Mouse (Mus musculus): ENCODE results near the gene Olfr538. TPM values are rescaled to one million over a fixed set of nuclear protein-coding genes. Genes with fewer than 3 reads are reported as not detected.

The Olfr538 gene
- not detected for polyA plus RNA-seq (2015; fragmentation: Illumina TruSeq; extraction: RNeasy Lipid Tissue Mini Kit (QIAGEN cat#74804); ENCODE audit: insufficient read depth, low replicate concordance)

DNA sequence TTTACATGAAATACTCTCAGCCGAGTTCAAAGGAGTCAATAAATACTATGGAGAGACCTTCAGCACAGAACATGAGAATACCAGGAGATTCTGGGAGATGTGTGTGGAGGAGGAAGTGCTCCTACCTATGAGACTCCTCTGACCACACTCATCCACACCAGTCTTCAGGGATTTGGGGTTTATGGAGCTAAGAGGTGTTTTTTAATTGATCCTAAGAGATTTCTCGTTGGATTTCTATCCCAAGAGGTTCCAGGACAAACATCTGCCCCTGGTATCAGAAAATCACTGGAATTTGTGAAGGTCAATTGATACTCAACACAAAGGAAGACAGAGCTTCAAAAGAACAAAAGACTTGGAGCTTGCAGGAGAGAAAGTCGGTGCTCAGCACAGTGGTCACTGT lies at the start of gene Olfr538:
Gene Olfr538 (plus strand): TSS at position 301 of the 400 bp plus-strand sequence.

GRCm38 (mm10) chr7:140600969-140601368 lies 33.3 kb downstream of the Olfr538 start, which contains the start of gene Olfr46:
Olfr46 (plus strand) TSS chr7:140601269.

Other genes with a start within 250 kb of the Olfr538 start
- gene Olfr525, start 247.0 kb upstream of the Olfr538 start, polyA plus RNA-seq (2015; fragmentation: Illumina TruSeq; extraction: RNeasy Lipid Tissue Mini Kit (QIAGEN cat#74804); ENCODE audit: insufficient read depth, low replicate concordance), result not detected
- gene Olfr527, start 233.9 kb upstream of the Olfr538 start, polyA plus RNA-seq (2015; fragmentation: Illumina TruSeq; extraction: RNeasy Lipid Tissue Mini Kit (QIAGEN cat#74804); ENCODE audit: insufficient read depth, low replicate concordance), result not detected
- 0.25 TPM for gene Olfr60, start 206.2 kb upstream of the Olfr538 start, polyA plus RNA-seq (2015; fragmentation: Illumina TruSeq; extraction: RNeasy Lipid Tissue Mini Kit (QIAGEN cat#74804); ENCODE audit: insufficient read depth, low replicate concordance)
- gene Olfr530, start 191.6 kb upstream of the Olfr538 start, polyA plus RNA-seq (2015; fragmentation: Illumina TruSeq; extraction: RNeasy Lipid Tissue Mini Kit (QIAGEN cat#74804); ENCODE audit: insufficient read depth, low replicate concordance), result not detected
- gene Olfr531, start 165.0 kb upstream of the Olfr538 start, polyA plus RNA-seq (2015; fragmentation: Illumina TruSeq; extraction: RNeasy Lipid Tissue Mini Kit (QIAGEN cat#74804); ENCODE audit: insufficient read depth, low replicate concordance), result not detected
- not detected for gene Olfr532, start 146.2 kb upstream of the Olfr538 start, polyA plus RNA-seq (2015; fragmentation: Illumina TruSeq; extraction: RNeasy Lipid Tissue Mini Kit (QIAGEN cat#74804); ENCODE audit: insufficient read depth, low replicate concordance)
- not detected for gene Olfr533, start 104.5 kb upstream of the Olfr538 start, polyA plus RNA-seq (2015; fragmentation: Illumina TruSeq; extraction: RNeasy Lipid Tissue Mini Kit (QIAGEN cat#74804); ENCODE audit: insufficient read depth, low replicate concordance)
- gene Olfr535, start 83.7 kb upstream of the Olfr538 start, polyA plus RNA-seq (2015; fragmentation: Illumina TruSeq; extraction: RNeasy Lipid Tissue Mini Kit (QIAGEN cat#74804); ENCODE audit: insufficient read depth, low replicate concordance), result not detected
- not detected for gene Olfr536, start 60.5 kb upstream of the Olfr538 start, polyA plus RNA-seq (2015; fragmentation: Illumina TruSeq; extraction: RNeasy Lipid Tissue Mini Kit (QIAGEN cat#74804); ENCODE audit: insufficient read depth, low replicate concordance)
- not detected for gene Olfr46, start 33.4 kb downstream of the Olfr538 start, polyA plus RNA-seq (2015; fragmentation: Illumina TruSeq; extraction: RNeasy Lipid Tissue Mini Kit (QIAGEN cat#74804); ENCODE audit: insufficient read depth, low replicate concordance)
- not detected for gene Olfr61, start 61.1 kb downstream of the Olfr538 start, polyA plus RNA-seq (2015; fragmentation: Illumina TruSeq; extraction: RNeasy Lipid Tissue Mini Kit (QIAGEN cat#74804); ENCODE audit: insufficient read depth, low replicate concordance)
- not detected for gene Olfr53, start 78.6 kb downstream of the Olfr538 start, polyA plus RNA-seq (2015; fragmentation: Illumina TruSeq; extraction: RNeasy Lipid Tissue Mini Kit (QIAGEN cat#74804); ENCODE audit: insufficient read depth, low replicate concordance)
- not detected for gene Olfr539, start 92.0 kb downstream of the Olfr538 start, polyA plus RNA-seq (2015; fragmentation: Illumina TruSeq; extraction: RNeasy Lipid Tissue Mini Kit (QIAGEN cat#74804); ENCODE audit: insufficient read depth, low replicate concordance)
- not detected for gene Olfr45, start 114.1 kb downstream of the Olfr538 start, polyA plus RNA-seq (2015; fragmentation: Illumina TruSeq; extraction: RNeasy Lipid Tissue Mini Kit (QIAGEN cat#74804); ENCODE audit: insufficient read depth, low replicate concordance)
- not detected for gene Olfr541, start 129.4 kb downstream of the Olfr538 start, polyA plus RNA-seq (2015; fragmentation: Illumina TruSeq; extraction: RNeasy Lipid Tissue Mini Kit (QIAGEN cat#74804); ENCODE audit: insufficient read depth, low replicate concordance)
- 5.1 TPM for gene Cyp2e1, start 195.9 kb downstream of the Olfr538 start, polyA plus RNA-seq (2015; fragmentation: Illumina TruSeq; extraction: RNeasy Lipid Tissue Mini Kit (QIAGEN cat#74804); ENCODE audit: insufficient read depth, low replicate concordance)
- gene Syce1, start 220.0 kb downstream of the Olfr538 start, polyA plus RNA-seq (2015; fragmentation: Illumina TruSeq; extraction: RNeasy Lipid Tissue Mini Kit (QIAGEN cat#74804); ENCODE audit: insufficient read depth, low replicate concordance), result 0.75 TPM

All from spleen, adult 10 weeks (tissue).